Mouse (Mus musculus) megakaryocyte, embryonic 14.5 days (primary cell): ENCODE measurements around the gene Fam166a.

Source experiments
- FLI1 ChIP-seq: IDR thresholded peaks from 2 replicates; pipeline ENCODE4 v1.6.1; 2012; ENCODE audit warnings: low read length, inconsistent platforms, mixed read lengths
- GATA1 ChIP-seq: IDR thresholded peaks from 3 replicates; pipeline ENCODE4 v1.6.1; 2012; ENCODE audit warnings: mixed read lengths, low read length, inconsistent platforms, borderline replicate concordance

DNA sequence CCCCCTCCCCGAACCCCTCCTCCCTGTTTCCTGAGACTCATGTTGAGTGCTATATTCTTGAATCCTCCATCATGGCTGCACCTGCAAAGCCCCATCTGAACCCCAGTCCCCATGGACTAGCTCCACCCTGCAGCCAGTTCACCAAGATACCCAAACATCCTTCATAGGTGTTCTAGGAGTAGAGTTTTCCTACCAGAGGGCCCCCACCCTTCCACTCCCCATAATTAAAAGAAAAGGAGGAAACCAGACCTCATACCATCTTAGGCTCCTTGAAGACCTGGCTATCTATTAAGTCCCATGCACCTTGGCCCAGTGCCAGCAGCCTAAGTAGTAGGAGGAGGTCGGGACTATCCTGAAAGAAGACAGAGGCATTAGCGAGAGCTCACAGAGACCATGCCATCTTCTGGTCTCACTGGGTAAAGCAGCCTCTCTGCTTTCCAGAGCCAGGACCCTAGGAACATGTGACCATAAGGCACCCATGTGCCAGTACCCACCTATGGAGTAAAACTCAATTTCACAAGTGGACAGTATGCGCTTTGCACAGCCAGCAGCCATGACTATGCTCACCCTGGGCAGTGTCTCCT lies 14.8 kb upstream of the Fam166a start:
- TF ChIP-seq GATA1 (no peak), FLI1 (no peak)
